Mouse (Mus musculus) heart, embryonic 15.5 days (tissue): Measurements from ENCODE around the gene Vinac1. TPM values are rescaled to one million over a fixed set of nuclear protein-coding genes. Genes with fewer than 3 reads are reported as not detected.

ENCODE experiments used
- ATAC-seq: fragments of 200-750 bp; cut with Nextera tagmentation; replicated peaks from 2 replicates; pipeline ENCODE4 v1.8.0; 2017; ENCODE audit warnings: low read depth, moderate TSS enrichment; ENCODE audit not compliant: insufficient number of reproducible peaks, insufficient read depth, low FRiP score
- H3K27ac ChIP-seq: fragments of 300-500 bp; sonication (generic); 2 replicates; pipeline ENCODE4 v1.5.1; 2015; ENCODE audit warnings: mild to moderate bottlenecking, inconsistent platforms
- H3K27me3 ChIP-seq: fragments of 300-500 bp; sonication (generic); 2 replicates; pipeline ENCODE4 v1.6.1; 2015; ENCODE audit warnings: inconsistent platforms
- H3K36me3 ChIP-seq: fragments of 300-500 bp; sonication (generic); 2 replicates; pipeline ENCODE4 v1.6.1; 2015; ENCODE audit warnings: mild to moderate bottlenecking, inconsistent platforms
- H3K4me1 ChIP-seq: fragments of 300-500 bp; sonication (generic); replicated peaks from 2 replicates; pipeline ENCODE4 v1.6.1; 2015; ENCODE audit warnings: inconsistent platforms
- H3K4me2 ChIP-seq: fragments of 300-500 bp; sonication (generic); 2 replicates; pipeline ENCODE4 v1.6.1; 2015; ENCODE audit warnings: inconsistent platforms, mild to moderate bottlenecking, moderate library complexity
- H3K4me3 ChIP-seq: fragments of 300-500 bp; sonication (generic); 2 replicates; pipeline ENCODE4 v1.5.1; 2015; ENCODE audit warnings: mild to moderate bottlenecking, inconsistent platforms
- H3K9ac ChIP-seq: fragments of 300-500 bp; sonication (generic); 2 replicates; pipeline ENCODE4 v1.6.1; 2015; ENCODE audit warnings: mild to moderate bottlenecking, inconsistent platforms
- H3K9me3 ChIP-seq: fragments of 300-500 bp; sonication (generic); replicated peaks from 2 replicates; pipeline ENCODE4 v1.6.1; 2016; ENCODE audit warnings: inconsistent platforms
- WGBS: fragments of 180-500 bp; shearing (Covaris S2); methylation state at CpG from one replicate; pipeline ENCODE4 v1.1.7; 2015; ENCODE audit warnings: mixed read lengths; 5-methylcytosine and 5-hydroxymethylcytosine counted together
- polyA plus RNA-seq: library from polyadenylated mRNA; unstranded; fragments of >200 nt; fragmentation: Nextera tagmentation; extraction: Ambion mirVana; gene quantifications from 2 replicates; pipeline ENCODE4 v1.2.1, GENCODE M21; 2015

The Vinac1 gene
- polyA plus RNA-seq = 0.04 and 0.10 TPM in 2 replicates

DNA sequence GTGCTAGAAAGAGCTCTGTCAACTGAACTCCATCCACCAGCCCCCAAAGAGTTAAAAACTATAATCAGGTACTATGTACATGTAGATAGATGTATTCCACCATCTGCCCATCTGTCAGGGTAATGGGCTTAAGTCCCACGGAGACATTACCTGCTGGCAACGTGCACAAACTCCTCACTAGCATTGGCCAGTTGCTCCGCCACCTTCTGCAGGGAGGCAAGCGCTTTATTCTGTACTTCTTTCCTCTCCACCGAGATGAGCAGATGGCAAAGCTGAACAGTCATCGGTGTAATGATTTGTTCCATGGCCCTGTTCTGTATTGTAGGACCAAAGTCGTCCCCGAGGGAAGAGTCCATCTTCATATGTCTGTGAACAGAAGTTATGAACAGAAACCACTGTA, at the start of gene Vinac1:
Gene Vinac1, minus strand, starts transcription at position 362 of the 400 bp plus-strand sequence.
- no peaks in the 10 kb centered on the region for H3K27me3 ChIP-seq
- no peak within 1 kb of the TSS for H3K4me2 ChIP-seq
- H3K36me3 ChIP-seq = no peaks in the 10 kb centered on the region
- no peaks in the 10 kb centered on the region for H3K9me3 ChIP-seq
- H3K4me3 ChIP-seq = no peak within 1 kb of the TSS
- H3K27ac ChIP-seq = no peak within 1 kb of the TSS
- no peak for ATAC-seq
- no peak within 1 kb of the TSS for H3K9ac ChIP-seq
- WGBS = 77% methylated on average over 8 of the region's 8 CpGs
- no peaks in the 10 kb centered on the region for H3K4me1 ChIP-seq

DNA sequence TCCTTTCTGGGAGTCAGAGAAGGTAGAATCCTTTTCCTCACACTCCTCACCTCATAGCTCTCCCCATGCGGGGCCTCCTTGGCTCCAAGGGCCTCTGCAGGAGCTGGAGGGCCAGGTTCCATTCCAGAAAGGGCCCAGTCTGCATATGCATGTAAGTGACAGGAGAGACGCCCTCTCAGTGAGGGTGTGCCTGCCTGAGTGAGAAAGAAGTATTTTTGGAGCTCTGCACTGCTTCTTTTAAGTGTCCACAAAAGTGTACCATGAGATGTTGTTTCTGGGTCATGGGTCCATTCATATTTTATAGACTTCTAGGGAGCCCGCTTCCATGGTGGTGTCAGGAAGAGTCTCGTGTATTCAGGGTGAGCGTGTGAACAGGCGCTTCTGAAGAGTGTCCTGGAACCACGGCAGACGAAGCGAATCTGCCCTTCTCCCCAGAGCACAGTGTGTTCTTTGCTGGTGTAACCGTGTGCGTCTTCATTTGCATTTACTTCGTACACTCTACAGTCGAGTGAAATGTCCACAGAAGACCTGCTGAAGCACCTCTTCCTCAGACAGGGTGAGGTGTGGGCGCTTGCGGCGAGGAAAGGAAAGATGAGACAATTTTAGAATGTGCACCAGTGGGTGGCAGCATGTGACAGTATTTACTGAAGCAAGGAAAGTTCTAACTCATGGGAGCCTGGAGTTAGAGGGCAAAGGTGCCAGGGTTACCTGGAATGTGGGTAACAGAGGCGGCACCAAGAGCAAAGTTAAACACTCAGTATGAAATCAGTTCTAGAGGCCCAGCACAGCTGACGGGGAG, 46.2 kb upstream of the Vinac1 start:
- H3K27ac ChIP-seq = no peak overlapping the region
- H3K4me1 ChIP-seq = 0 out of 2 replicates have a peak, but pooled peaks cover 3% of the 10 kb centered on the region
- peaks cover 7% of the 10 kb centered on the region; the same call in 1 of the 2 replicates for H3K36me3 ChIP-seq
- no peak for ATAC-seq
- H3K4me2 ChIP-seq = no peak overlapping the region
- H3K9me3 ChIP-seq = no peaks in the 10 kb centered on the region
- WGBS = 83% methylated on average over 18 of the region's 18 CpGs
- no peak overlapping the region for H3K4me3 ChIP-seq
- no peaks in the 10 kb centered on the region for H3K27me3 ChIP-seq
- no peak overlapping the region for H3K9ac ChIP-seq

DNA sequence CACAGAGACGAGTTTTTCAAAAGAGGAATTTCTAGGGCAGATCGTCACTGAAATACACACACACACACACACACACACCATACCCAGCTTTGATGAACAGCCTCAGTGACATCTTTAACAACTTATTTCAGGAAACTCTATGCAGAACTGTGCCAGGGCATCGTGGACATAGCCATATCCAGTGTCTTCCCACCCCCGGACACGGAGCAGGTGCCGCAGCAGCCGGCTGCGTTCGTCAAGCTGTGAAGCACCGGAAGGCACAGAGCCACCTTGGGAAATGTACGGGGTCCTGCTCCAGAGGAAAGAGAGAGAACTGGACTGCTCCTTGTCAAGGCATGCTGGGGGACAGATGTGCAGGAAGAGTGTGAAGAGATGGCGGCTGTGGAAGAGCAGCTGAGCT, 44.8 kb upstream of the Vinac1 start:
- H3K4me1 ChIP-seq = 0 out of 2 replicates have a peak, but pooled peaks cover 3% of the 10 kb centered on the region
- no peak overlapping the region for H3K4me3 ChIP-seq
- H3K9me3 ChIP-seq = no peaks in the 10 kb centered on the region
- H3K9ac ChIP-seq = no peak overlapping the region
- H3K27me3 ChIP-seq = no peaks in the 10 kb centered on the region
- H3K36me3 ChIP-seq = peaks cover 7% of the 10 kb centered on the region; the same call in 1 of the 2 replicates
- H3K27ac ChIP-seq = no peak overlapping the region
- no peak for ATAC-seq
- 85% methylated on average over 12 of the region's 12 CpGs for WGBS
- no peak overlapping the region for H3K4me2 ChIP-seq

DNA sequence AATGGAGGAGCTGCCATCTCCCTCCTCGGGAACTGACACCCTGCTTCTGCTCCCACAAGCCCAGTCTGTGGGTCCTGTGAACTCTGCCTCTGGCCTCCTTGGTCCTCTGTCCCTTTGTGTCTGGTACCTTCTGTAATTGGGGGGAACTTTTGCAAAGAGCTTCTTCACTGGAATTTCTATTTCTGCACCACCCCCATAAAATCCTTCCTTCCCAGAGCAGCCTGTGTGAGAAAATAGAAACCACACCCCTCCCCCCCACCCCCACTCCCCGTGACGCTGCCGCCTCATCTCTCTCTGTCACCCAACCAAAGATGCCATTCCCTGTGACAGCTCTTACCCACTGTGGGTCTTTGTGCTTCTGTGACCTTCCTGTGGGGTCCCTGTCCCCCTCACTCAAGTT, 42.4 kb upstream of the Vinac1 start:
- no peak for ATAC-seq
- H3K9ac ChIP-seq = no peak overlapping the region

DNA sequence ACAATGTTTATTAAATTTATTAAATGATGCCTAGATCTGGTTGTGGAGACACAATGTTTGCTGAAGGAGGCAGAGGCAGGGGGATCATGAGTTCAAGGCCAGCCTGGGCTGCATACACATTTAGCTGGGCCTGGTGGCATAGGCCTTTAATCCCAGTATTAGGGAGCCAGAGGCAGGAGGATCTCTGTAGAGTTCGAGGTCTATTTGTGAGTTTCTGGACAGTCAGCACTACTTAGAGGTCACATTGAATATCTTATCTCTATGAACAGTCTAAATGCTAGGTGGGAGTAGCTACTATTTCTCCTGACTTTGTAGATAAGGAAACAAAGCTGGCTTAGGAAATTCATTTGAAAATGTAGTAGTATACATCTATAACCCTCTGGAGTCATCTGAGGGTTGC, 39.5 kb upstream of the Vinac1 start:
- WGBS = 80% methylated on average over 1 of the region's 1 CpGs
- no peak for ATAC-seq
- no peak overlapping the region for H3K9ac ChIP-seq
- H3K4me2 ChIP-seq = no peak overlapping the region
- no peaks in the 10 kb centered on the region for H3K27me3 ChIP-seq
- no peak overlapping the region for H3K4me3 ChIP-seq
- no peaks in the 10 kb centered on the region for H3K9me3 ChIP-seq
- 0 out of 2 replicates have a peak, but pooled peaks cover 3% of the 10 kb centered on the region for H3K4me1 ChIP-seq
- no peak overlapping the region for H3K27ac ChIP-seq
- peaks cover 10% of the 10 kb centered on the region; the same call in 1 of the 2 replicates for H3K36me3 ChIP-seq

More for the DNA sequence above, 42.4 kb upstream of the Vinac1 start:
- H3K4me1 ChIP-seq = 0 out of 2 replicates have a peak, but pooled peaks cover 3% of the 10 kb centered on the region
- 35% methylated on average over 4 of the region's 4 CpGs for WGBS
- no peaks in the 10 kb centered on the region for H3K9me3 ChIP-seq
- no peaks in the 10 kb centered on the region for H3K27me3 ChIP-seq
- peaks cover 7% of the 10 kb centered on the region; the same call in 1 of the 2 replicates for H3K36me3 ChIP-seq
- H3K4me2 ChIP-seq = no peak overlapping the region
- H3K27ac ChIP-seq = no peak overlapping the region
- no peak overlapping the region for H3K4me3 ChIP-seq

DNA sequence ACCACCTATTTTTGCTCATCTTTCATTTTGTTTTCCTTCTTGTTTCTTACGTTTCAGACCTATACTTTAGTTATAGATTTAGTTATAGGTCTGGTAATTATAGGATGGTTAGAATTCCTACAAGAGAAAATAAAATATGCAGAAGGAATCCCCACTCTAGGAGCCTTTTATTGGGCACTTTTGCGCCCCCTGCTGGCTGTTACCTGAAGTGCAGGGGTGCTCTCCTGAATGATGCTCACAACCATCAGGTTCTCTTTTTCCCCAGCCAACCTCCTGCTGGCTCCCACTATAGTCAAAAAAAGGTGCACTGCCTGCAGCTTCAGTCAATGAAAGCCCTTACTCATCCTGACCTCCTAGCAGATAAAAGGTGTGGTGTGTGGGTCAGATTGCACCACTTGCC, 37.0 kb upstream of the Vinac1 start:
- Histone ChIP-seq H3K4me1 (no peaks in the 10 kb centered on the region), H3K27me3 (no peaks in the 10 kb centered on the region), H3K9me3 (no peaks in the 10 kb centered on the region), H3K4me2 (no peak overlapping the region), H3K36me3 (peaks cover 9% of the 10 kb centered on the region; the same call in 1 of the 2 replicates), H3K27ac (no peak overlapping the region), H3K4me3 (no peak overlapping the region), H3K9ac (no peak overlapping the region)
- WGBS = 50% methylated on average over 2 of the region's 2 CpGs
- no peak for ATAC-seq

DNA sequence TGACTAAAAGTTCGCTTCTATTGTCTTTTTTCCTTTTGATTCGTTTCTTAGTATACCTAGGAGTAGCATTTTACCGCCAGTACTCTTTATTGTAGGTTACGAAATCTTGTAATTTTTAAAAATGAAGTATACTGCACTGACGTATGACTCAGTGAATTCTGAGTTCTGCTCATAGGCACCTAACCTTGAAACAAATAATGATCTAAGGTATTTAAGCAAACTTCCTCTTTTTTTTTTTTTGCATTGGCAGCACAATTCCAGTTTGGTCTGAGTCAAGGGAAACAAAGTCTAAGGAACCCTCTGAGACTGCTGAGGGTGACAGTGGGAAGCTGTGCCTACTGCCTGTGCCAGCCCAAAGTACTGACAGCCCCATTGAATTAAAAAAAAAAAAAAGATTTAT, 35.5 kb upstream of the Vinac1 start:
- Histone ChIP-seq H3K36me3 (peaks cover 5% of the 10 kb centered on the region; the same call in 1 of the 2 replicates), H3K4me1 (no peaks in the 10 kb centered on the region), H3K4me2 (no peak overlapping the region), H3K4me3 (no peak overlapping the region), H3K9ac (no peak overlapping the region), H3K9me3 (no peaks in the 10 kb centered on the region), H3K27ac (no peak overlapping the region), H3K27me3 (no peaks in the 10 kb centered on the region)
- WGBS = 90% methylated on average over 5 of the region's 5 CpGs
- no peak for ATAC-seq

DNA sequence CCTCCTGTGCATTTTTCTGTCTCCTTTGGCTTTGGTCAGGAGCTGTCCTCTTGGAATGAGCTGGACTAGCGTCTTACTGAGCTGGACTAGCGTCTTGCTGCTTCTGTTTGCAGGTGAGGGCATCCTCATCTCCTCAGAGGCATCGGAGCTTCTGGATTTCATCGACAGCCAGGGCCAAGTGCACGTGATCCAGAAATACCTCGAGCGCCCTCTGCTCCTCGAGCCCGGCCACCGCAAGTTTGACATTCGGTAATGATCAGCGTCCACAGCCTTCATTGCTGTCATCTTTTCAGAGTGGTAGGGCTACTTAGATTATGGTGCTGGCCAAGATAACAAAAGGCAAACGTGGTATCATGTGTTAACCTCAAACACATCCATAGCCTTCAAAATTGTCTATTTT, 33.1 kb upstream of the Vinac1 start:
- Histone ChIP-seq H3K36me3 (peaks cover 11% of the 10 kb centered on the region; the same call in 1 of the 2 replicates), H3K27me3 (no peaks in the 10 kb centered on the region), H3K9ac (no peak overlapping the region), H3K4me2 (no peak overlapping the region), H3K27ac (no peak overlapping the region), H3K4me1 (no peaks in the 10 kb centered on the region), H3K9me3 (no peaks in the 10 kb centered on the region), H3K4me3 (no peak overlapping the region)
- 59% methylated on average over 13 of the region's 13 CpGs for WGBS
- no peak for ATAC-seq

DNA sequence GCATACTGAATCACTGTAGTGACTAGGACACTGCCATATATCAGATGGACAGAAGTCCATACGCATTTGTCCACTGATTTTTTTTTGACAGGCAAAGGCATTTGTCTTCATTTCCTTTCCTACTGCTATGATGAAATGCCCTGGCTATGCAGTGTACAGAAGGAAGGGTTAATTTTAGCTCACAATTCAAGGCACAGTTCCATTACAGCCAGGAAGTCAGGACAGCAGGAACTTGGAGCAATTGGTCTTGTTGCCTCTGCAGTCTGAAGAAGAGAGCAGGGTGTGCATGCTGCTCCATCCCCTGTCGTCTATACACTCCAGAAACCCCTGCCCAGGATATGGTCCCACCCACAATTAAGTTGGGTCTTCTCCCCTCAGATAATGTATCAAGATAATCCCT, 31.2 kb upstream of the Vinac1 start:
- H3K27me3 ChIP-seq = no peaks in the 10 kb centered on the region
- ATAC-seq = no peak
- H3K9me3 ChIP-seq = no peaks in the 10 kb centered on the region
- peaks cover 11% of the 10 kb centered on the region; the same call in 1 of the 2 replicates for H3K36me3 ChIP-seq
- no peak overlapping the region for H3K4me2 ChIP-seq
- H3K9ac ChIP-seq = no peak overlapping the region
- no peaks in the 10 kb centered on the region for H3K4me1 ChIP-seq
- 47% methylated on average over 2 of the region's 2 CpGs for WGBS
- H3K4me3 ChIP-seq = no peak overlapping the region
- no peak overlapping the region for H3K27ac ChIP-seq

DNA sequence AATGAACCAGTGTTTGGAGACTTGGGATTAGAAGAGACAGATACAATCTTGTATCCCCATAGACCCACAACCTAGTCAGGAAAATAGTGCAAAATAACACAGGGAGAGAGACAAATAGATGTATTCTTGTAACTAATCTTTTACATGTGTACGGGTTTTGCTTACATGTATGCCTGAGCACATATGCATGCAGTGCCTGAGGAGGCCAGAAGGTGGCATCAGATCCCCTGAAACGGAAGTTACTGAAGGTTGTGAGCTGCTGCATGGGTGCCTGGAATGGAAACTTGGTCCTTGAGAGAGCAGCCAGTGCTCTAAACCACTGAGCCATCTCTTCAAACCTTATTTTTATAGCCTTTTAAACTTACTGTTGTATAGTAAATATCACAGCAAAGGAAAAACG, 30.3 kb upstream of the Vinac1 start:
- Histone ChIP-seq H3K9me3 (no peaks in the 10 kb centered on the region), H3K36me3 (peaks cover 6% of the 10 kb centered on the region; the same call in 1 of the 2 replicates), H3K4me2 (no peak overlapping the region), H3K4me1 (no peaks in the 10 kb centered on the region), H3K4me3 (no peak overlapping the region), H3K27ac (no peak overlapping the region), H3K27me3 (no peaks in the 10 kb centered on the region), H3K9ac (no peak overlapping the region)
- 90% methylated on average over 3 of the region's 3 CpGs for WGBS
- no peak for ATAC-seq

DNA sequence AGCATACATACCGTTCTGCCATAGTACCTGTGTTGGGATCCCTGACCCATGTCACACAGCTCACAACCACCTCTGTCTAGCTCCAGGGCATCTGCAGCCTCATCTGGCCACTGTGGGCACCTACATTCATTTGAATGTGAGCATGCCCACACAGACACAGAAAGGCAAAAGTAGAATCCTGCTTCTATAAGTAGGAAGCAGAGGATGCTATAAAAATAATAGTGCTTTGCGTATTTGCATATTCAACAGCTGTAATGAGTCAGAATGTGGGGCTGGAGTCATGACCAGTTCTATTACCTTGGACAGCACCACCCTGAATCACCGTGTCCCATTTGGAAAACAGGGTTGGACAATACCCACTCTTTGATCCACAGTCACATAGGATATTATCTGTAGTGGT, 22.3 kb upstream of the Vinac1 start:
- Histone ChIP-seq H3K9me3 (no peaks in the 10 kb centered on the region), H3K36me3 (peaks cover 6% of the 10 kb centered on the region), H3K4me1 (peaks cover 11% of the 10 kb centered on the region), H3K9ac (no peak overlapping the region), H3K27me3 (no peaks in the 10 kb centered on the region), H3K4me3 (no peak overlapping the region), H3K4me2 (no peak overlapping the region), H3K27ac (no peak overlapping the region)
- 79% methylated on average over 3 of the region's 3 CpGs for WGBS
- ATAC-seq = no peak

DNA sequence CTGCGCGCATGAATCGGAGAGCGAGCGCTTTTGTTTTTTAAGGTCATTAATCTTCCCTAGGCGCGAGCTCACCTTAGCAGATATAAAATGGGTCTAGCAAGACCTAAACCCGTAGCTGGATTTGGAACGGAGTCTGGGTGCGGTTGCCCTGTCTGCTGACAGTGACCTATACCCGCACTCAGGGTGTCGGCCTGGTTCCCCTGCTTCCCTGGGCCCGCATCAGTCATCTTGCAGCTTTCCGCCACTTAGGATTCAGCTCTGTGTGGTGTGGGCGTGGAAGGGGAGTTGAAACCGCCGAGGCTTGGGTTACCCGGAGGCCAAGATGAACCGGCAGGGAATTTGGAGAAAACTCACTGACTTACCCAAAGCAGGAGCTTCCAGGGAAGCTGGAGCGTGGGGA, 18.4 kb upstream of the Vinac1 start:
- no peaks in the 10 kb centered on the region for H3K27me3 ChIP-seq
- H3K9ac ChIP-seq = peak overlapping the region; percentile 87
- H3K27ac ChIP-seq = peak overlapping the region; percentile 67
- peaks cover 6% of the 10 kb centered on the region for H3K36me3 ChIP-seq
- ATAC-seq = peak; percentile 69
- peaks cover 11% of the 10 kb centered on the region for H3K4me1 ChIP-seq
- H3K4me2 ChIP-seq = peak overlapping the region; percentile 85
- no peaks in the 10 kb centered on the region for H3K9me3 ChIP-seq
- under 1% methylated on average over 20 of the region's 20 CpGs for WGBS
- H3K4me3 ChIP-seq = peak overlapping the region; percentile 90
